Mouse (Mus musculus): ENCODE data around the gene Rps16.

GRCm38 (mm10) chr7:28359854-28360253 lies 9.4 kb downstream of the Rps16 start:
- no peak for TF ChIP-seq CTCF (IDR thresholded peaks at IDR 0.05; ENCODE audit: low read depth, low read length)
- no peak for TF ChIP-seq TAL1 (conservative IDR thresholded peaks at IDR 0.05; ENCODE audit: low read depth, low read length)
- no peak for TF ChIP-seq GATA1 (IDR thresholded peaks at IDR 0.05; ENCODE audit: borderline replicate concordance, low read length)
- no peak for TF ChIP-seq GATA2 (IDR thresholded peaks at IDR 0.05; ENCODE audit: borderline replicate concordance, low read depth, low read length)
- TF ChIP-seq POLR2AphosphoS5 (IDR thresholded peaks at IDR 0.05; ENCODE audit: insufficient replicate concordance, low read depth, low read length) = no peak

Data from G1E (cell line).